Mouse (Mus musculus): ENCODE data around the gene Cxcl16. TPM values are rescaled to one million over a fixed set of nuclear protein-coding genes. Genes with fewer than 3 reads are reported as not detected.
A peak's percentile ranks its signal among the peaks of the same experiment; 100 is the strongest.

Gene Cxcl16
- polyA plus RNA-seq, 2 experiments: 0.79 to 1.1 TPM

- Histone ChIP-seq H3K9ac (replicated peaks) (no peak overlapping the region), H3K4me3 (ENCODE audit: insufficient read depth in 1 of 2, low read depth in 2 of 2, low read length in 2 of 2) (no peak overlapping the region), H3K4me2 (ENCODE audit: low read depth) (no peak overlapping the region), H3K27me3 (ENCODE audit: control insufficient read depth, insufficient read depth, low read length) (no peaks in the 10 kb centered on the region), H3K9me3 (ENCODE audit: control insufficient read depth, low read length) (no peaks in the 10 kb centered on the region), H3K36me3 (replicated peaks; ENCODE audit: control insufficient read depth, insufficient read depth, low read depth) (no peaks in the 10 kb centered on the region), H3K27ac (no peak overlapping the region), H3K4me1 (replicated peaks; ENCODE audit: control insufficient read depth in 2 of 2, insufficient read depth in 2 of 2, low read length in 1 of 2) (peaks cover 0 to 20% of the 10 kb centered on the region in 2 experiments; a peak in 1 of 4 replicates)
- peak; percentile 63 for ATAC-seq (ENCODE audit: insufficient read depth)
- WGBS (ENCODE audit: insufficient replicate concordance): 48% methylated on average over 6 of the region's 6 CpGs
- no peak for DNase-seq (ENCODE audit: low read depth in 3 of 3, low spot score in 3 of 3)
- no peak for TF ChIP-seq CTCF (IDR thresholded peaks at IDR 0.05; ENCODE audit: low read depth)
- TF ChIP-seq EP300 (IDR thresholded peaks at IDR 0.05; ENCODE audit: low read depth): no peak
Observed at GRCm38 (mm10) chr11:70444667-70445066, 15.1 kb downstream of the Cxcl16 start.

GRCm38 (mm10) chr11:70443964-70444363 is 15.8 kb downstream of the Cxcl16 start:
- Histone ChIP-seq H3K4me1 (replicated peaks; ENCODE audit: control insufficient read depth in 2 of 2, insufficient read depth in 2 of 2, low read length in 1 of 2) (peaks cover 0 to 20% of the 10 kb centered on the region in 2 experiments; a peak in 1 of 4 replicates), H3K9me3 (ENCODE audit: control insufficient read depth, low read length) (no peaks in the 10 kb centered on the region), H3K36me3 (replicated peaks; ENCODE audit: control insufficient read depth, insufficient read depth, low read depth) (no peaks in the 10 kb centered on the region; the same call in 1 of the 2 replicates), H3K4me2 (ENCODE audit: low read depth) (no peak overlapping the region), H3K27me3 (ENCODE audit: control insufficient read depth, insufficient read depth, low read length) (no peaks in the 10 kb centered on the region), H3K4me3 (ENCODE audit: insufficient read depth in 1 of 2, low read depth in 2 of 2, low read length in 2 of 2) (no peak overlapping the region), H3K27ac (no peak overlapping the region), H3K9ac (replicated peaks) (no peak overlapping the region)
- DNase-seq (ENCODE audit: low read depth in 3 of 3, low spot score in 3 of 3) (no peak), ATAC-seq (ENCODE audit: insufficient read depth) (no peak)
- 59% methylated on average over 3 of the region's 3 CpGs for WGBS (ENCODE audit: insufficient replicate concordance)
- TF ChIP-seq CTCF (IDR thresholded peaks at IDR 0.05; ENCODE audit: low read depth): no peak
- TF ChIP-seq EP300 (IDR thresholded peaks at IDR 0.05; ENCODE audit: low read depth): no peak

GRCm38 (mm10) chr11:70441882-70442281 is 17.9 kb downstream of the Cxcl16 start:
- H3K27me3 ChIP-seq (ENCODE audit: control insufficient read depth, insufficient read depth, low read length): no peaks in the 10 kb centered on the region
- TF ChIP-seq EP300 (IDR thresholded peaks at IDR 0.05; ENCODE audit: low read depth) (no peak), CTCF (IDR thresholded peaks at IDR 0.05; ENCODE audit: low read depth) (no peak)
- peaks cover 2% of the 10 kb centered on the region; the same call in 1 of the 2 replicates for H3K36me3 ChIP-seq (replicated peaks; ENCODE audit: control insufficient read depth, insufficient read depth, low read depth)
- H3K27ac ChIP-seq: no peak overlapping the region
- 74% methylated on average over 7 of the region's 7 CpGs for WGBS (ENCODE audit: insufficient replicate concordance)
- DNase-seq (ENCODE audit: low read depth in 3 of 3, low spot score in 3 of 3) (no peak), ATAC-seq (ENCODE audit: insufficient read depth) (no peak)
- no peak overlapping the region for H3K4me3 ChIP-seq (ENCODE audit: insufficient read depth in 1 of 2, low read depth in 2 of 2, low read length in 2 of 2)
- no peak overlapping the region for H3K4me2 ChIP-seq (ENCODE audit: low read depth)
- no peak overlapping the region for H3K9ac ChIP-seq (replicated peaks)
- H3K9me3 ChIP-seq (ENCODE audit: control insufficient read depth, low read length): no peaks in the 10 kb centered on the region
- H3K4me1 ChIP-seq (replicated peaks; ENCODE audit: control insufficient read depth in 2 of 2, insufficient read depth in 2 of 2, low read length in 1 of 2): peaks cover 0 to 20% of the 10 kb centered on the region in 2 experiments; a peak in 1 of 4 replicates

GRCm38 (mm10) chr11:70440637-70441036 is 19.1 kb downstream of the Cxcl16 start:
- Histone ChIP-seq H3K4me2 (ENCODE audit: low read depth) (no peak overlapping the region), H3K9me3 (ENCODE audit: control insufficient read depth, low read length) (no peaks in the 10 kb centered on the region), H3K4me1 (replicated peaks; ENCODE audit: control insufficient read depth in 2 of 2, insufficient read depth in 2 of 2, low read length in 1 of 2) (peaks cover 0 to 14% of the 10 kb centered on the region in 2 experiments; a peak in 1 of 4 replicates), H3K9ac (replicated peaks) (no peak overlapping the region), H3K36me3 (replicated peaks; ENCODE audit: control insufficient read depth, insufficient read depth, low read depth) (peaks cover 2% of the 10 kb centered on the region; the same call in 1 of the 2 replicates), H3K4me3 (ENCODE audit: insufficient read depth in 1 of 2, low read depth in 2 of 2, low read length in 2 of 2) (no peak overlapping the region), H3K27ac (no peak overlapping the region), H3K27me3 (ENCODE audit: control insufficient read depth, insufficient read depth, low read length) (no peaks in the 10 kb centered on the region)
- ATAC-seq (ENCODE audit: insufficient read depth) (no peak), DNase-seq (ENCODE audit: low read depth in 3 of 3, low spot score in 3 of 3) (no peak)
- WGBS (ENCODE audit: insufficient replicate concordance): 71% methylated on average over 4 of the region's 4 CpGs
- no peak for TF ChIP-seq CTCF (IDR thresholded peaks at IDR 0.05; ENCODE audit: low read depth)
- TF ChIP-seq EP300 (IDR thresholded peaks at IDR 0.05; ENCODE audit: low read depth): no peak

GRCm38 (mm10) chr11:70438728-70439374 is 20.9 kb downstream of the Cxcl16 start:
- H3K4me2 ChIP-seq (ENCODE audit: low read depth): no peak overlapping the region
- no peaks in the 10 kb centered on the region for H3K9me3 ChIP-seq (ENCODE audit: control insufficient read depth, low read length)
- no peak overlapping the region for H3K27ac ChIP-seq
- ATAC-seq (ENCODE audit: insufficient read depth) (no peak), DNase-seq (ENCODE audit: low read depth in 3 of 3, low spot score in 3 of 3) (no peak)
- no peak overlapping the region for H3K4me3 ChIP-seq (ENCODE audit: insufficient read depth in 1 of 2, low read depth in 2 of 2, low read length in 2 of 2)
- no peaks in the 10 kb centered on the region for H3K27me3 ChIP-seq (ENCODE audit: control insufficient read depth, insufficient read depth, low read length)
- TF ChIP-seq EP300 (IDR thresholded peaks at IDR 0.05; ENCODE audit: low read depth): no peak
- TF ChIP-seq CTCF (IDR thresholded peaks at IDR 0.05; ENCODE audit: low read depth): no peak
- H3K9ac ChIP-seq (replicated peaks): no peak overlapping the region
- 69% methylated on average over 7 of the region's 7 CpGs for WGBS (ENCODE audit: insufficient replicate concordance)
- peaks cover 2% of the 10 kb centered on the region; the same call in 1 of the 2 replicates for H3K36me3 ChIP-seq (replicated peaks; ENCODE audit: control insufficient read depth, insufficient read depth, low read depth)
- peaks cover 0 to 4% of the 10 kb centered on the region in 2 experiments; a peak in 1 of 4 replicates for H3K4me1 ChIP-seq (replicated peaks; ENCODE audit: control insufficient read depth in 2 of 2, insufficient read depth in 2 of 2, low read length in 1 of 2)
